Mouse (Mus musculus) natural killer cell, adult 2 months (primary cell): Measurements from ENCODE around the gene Tgm2.

Experiments used
- DNase-seq, 2 experiments: peaks; one replicate each; pipeline ENCODE4 v3.0.0; 2022; ENCODE audit warnings: low spot score in 2 of 2

Tgm2 gene

DNA sequence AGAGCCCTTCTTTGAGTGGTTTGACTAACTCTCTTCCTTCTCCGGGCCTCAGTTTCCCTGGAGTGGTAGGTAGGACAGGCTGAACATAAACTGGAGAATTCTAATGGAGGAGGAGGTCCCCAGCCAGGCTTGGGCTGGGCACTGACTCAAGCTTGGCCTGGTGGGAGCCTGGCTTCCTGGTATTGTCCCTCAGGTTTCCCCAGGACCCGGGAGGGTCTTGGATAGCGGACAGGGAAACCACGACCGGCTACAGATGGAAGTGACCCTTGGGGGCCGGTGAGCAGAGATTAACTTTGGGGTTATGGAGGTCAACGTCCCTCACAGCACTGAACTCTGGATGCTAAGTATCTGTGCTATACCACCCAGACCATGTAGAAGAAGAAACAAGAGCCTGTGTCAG, 5.0 kb downstream of the Tgm2 start:
- DNase-seq: no peak

DNA sequence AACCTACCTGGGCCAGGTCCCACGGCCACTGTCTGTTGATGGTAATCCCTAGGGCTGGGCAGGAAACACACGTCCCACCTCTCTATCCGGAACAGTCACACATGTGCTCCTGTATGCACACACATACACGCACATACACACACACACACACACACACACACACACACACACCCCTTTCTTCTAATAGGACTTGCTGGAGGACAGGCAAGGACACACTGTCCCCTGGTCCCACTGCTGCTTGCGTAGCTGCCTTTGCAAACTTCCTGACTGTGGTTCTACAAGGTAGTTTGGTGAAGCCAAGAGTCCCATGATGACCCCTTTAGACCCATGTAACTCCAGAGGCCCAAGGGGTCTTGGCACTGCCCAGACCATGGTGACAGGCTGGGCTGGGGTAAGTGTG, 5.6 kb downstream of the Tgm2 start:
- no peak for DNase-seq

DNA sequence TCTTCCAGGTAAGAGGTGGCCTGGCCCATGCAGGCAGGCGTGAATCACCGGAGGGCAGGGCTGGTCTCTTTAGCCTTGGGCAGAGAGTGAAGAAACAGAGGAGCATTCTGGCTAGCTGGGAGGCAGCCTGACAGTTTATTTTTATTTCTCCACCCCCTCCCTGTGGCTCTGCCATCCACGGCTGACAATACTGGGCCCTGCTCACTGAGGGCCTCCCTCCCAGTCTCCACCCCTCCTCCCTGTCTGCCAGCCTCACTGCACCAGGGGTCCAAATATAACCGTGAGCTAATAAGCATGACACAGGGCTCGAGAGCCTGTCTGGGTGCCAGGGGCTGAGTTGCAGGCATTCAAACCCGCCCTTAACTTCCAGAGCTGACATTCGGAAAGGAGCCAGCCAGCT, 6.6 kb downstream of the Tgm2 start:
- DNase-seq: no peak

DNA sequence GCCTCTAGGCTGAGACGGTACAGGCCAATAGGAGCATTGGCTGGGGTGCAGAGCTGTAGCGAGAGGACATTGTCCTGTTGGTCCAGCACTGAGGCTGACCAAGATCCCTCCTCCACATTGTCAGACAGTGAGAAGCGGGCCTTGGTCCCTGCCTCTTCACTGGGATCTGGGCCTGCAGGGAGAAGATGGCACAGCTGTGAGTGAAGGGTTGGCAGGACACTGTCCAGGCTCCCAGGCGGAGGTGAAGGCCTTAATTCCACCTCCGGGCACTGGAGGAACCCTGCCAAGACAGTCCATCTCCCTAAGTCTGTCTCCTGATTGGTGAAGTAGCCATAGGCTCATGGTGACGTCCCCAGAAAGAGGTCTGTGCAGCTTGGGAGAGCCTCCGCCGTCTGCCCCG, 7.5 kb downstream of the Tgm2 start:
- DNase-seq: no peak

DNA sequence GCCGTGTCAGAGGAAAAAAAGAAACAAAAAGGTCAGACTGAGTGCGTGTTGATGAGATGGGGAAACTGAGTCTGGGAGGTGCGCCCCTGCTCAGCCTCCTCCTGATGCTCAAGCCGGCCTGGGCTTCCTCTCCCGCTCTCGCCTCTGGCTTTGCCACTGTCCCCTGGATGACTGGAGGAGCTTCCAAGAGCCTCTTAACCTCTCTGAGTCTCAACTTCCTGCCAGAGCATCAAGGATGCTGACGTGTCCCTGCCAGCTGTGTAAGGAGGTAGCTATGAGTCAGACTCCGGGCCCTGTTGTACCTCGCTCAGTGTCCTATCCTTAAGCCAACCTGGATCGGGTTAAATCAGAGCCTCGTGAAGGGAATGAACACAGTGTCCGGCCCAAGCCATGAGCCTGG, 8.5 kb downstream of the Tgm2 start:
- no peak for DNase-seq

DNA sequence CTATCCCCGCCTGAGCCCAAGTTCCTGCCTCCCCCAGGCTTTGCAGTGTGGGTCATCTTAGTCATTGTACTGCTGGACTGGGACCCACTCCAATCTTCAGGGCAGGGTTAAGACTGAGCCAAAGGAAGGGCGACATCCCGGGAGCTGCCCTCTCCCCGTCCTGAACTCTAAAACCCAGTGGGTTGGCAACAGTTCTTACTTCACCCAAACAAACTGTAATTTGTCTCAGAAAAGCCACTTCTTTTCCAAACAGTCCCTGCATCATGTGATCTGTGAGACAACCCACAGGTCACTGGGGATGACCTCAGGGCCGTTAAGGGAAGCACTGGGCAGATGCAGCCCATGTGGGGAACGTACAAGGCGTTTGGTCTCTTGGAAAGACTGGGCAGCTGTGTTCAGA, 10.0 kb downstream of the Tgm2 start:
- no peak for DNase-seq

DNA sequence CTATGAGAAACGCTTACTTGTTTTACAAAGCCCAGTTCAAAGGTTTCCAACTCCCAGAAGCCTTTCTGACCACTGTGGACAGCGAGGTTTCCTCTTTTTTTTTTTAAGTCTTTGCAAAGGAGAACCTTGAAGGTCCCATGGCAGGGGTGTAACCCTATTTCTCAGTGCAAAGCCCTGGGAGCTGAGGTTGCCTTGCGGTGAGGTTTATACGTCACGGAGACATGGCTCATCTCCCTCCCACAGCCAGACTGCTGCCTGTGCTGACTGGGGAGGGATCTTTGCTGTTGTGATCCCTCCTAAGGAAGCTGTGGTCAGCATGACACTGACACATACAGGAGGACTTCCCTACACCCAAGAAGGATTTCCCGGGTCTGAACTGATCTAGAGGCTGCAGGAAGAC, 13.2 kb downstream of the Tgm2 start:
- peak in 1 of 2 experiments; percentile 66 for DNase-seq

DNA sequence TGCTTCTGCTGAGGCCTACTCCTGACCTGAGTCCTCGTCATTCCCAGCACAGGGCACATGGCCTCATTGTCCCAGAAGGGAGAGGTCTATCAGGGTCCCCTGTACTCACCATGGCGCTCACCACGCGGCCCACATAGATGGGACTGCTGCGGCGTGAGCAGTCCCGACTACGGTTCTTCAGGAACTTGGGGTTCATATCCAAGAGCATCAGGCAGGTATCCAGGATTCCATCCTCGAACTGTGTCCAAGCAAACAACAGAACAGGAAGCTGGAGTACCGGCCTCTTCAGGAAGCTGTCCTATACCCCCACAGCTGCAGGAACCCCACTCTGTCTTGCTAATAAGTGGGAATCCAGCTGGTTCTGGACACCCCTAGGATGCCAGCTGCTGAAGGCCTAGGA, 13.9 kb downstream of the Tgm2 start:
- DNase-seq: no peak

DNA sequence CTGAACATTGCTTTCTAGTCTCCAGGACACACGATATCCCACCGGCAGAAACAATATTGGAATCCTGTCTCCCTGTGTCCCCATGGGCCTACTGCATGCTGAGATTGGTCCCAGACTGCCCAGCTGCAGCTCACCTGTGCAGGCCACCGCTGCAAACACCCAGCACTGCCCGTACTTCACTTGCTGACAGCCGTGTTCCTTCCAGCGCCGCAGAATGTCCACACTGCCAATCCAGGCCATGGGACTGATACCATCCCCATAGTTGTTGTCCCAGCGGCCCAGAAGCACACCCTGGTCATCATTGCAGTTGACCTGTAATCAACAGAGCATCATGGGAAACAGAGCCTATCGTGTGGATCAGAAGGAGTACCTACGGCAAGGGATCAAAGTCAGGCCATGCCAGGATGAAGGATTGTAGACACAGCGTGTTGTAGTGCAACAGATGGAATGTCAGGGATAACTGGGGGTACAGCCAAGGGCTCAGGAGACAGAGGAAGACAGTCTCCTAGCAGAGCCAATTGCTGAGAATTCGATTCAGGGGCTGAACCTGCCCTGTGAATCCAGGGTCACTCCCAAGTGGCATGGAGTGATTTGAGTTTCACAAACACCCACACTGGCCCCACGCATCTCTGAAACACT, 14.9 kb downstream of the Tgm2 start:
- DNase-seq: no peak

DNA sequence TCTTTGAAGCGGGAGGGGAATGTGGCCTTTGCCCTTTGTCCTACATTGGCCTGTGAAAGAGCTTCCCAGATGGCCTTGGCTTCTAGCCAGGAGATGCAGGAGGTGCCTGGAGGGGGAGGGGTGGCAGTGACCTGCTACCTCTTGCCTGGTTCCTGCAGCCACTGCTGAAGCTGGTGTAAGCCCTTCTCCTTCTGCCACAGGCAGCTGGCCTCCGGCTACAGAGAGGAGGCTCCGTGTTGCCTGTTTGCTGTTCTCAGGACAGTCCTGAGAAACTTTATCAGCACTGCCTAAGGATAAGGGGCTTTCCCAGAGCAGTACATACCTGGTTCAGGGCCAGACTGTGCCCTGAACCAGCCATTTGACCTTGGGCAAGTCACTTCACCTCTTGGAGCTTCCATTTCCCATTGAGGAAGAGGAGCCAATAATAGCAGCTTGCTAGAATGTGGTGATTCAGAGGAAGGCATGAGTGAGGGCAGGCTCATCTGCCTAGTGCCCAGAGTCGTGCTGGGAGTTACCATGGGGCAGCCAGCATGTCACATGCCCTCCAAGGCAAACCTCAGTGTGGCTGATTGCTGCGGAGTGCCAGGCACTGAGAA, 15.7 kb downstream of the Tgm2 start:
- no peak for DNase-seq

DNA sequence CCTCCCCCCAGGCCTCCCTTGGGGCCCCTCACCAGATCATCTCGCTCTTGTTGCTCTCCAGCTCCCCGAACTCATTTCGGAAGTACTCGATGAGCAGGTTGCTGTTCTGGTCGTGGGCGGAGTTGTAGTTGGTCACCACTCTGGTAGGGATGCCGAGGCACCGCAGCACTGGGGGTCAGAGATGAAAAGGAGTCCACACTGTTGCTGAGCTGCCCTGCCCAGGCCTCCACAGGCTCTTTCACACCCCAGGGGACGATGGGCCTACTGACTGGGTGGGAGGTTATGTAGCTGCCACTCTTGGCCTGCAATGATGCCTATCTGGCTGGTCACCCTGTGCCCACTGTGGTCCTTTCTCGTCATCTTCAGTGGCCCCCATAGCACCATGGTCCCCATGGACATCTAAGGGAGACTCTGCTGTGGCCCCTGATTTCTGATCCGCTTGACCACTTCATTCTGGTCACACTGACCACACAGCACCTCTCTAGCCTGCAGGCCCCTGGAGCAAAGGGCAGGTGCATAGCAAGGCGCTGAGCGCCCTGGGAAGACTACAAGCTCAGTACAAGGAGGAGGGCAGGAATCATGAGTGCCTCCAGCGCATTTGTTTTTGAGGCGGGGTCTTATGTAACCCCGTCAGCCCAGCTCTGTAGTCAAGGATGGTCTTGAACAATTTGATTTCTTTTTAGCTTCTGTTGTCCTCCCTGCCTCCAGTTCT, 16.8 kb downstream of the Tgm2 start:
- no peak for DNase-seq

DNA sequence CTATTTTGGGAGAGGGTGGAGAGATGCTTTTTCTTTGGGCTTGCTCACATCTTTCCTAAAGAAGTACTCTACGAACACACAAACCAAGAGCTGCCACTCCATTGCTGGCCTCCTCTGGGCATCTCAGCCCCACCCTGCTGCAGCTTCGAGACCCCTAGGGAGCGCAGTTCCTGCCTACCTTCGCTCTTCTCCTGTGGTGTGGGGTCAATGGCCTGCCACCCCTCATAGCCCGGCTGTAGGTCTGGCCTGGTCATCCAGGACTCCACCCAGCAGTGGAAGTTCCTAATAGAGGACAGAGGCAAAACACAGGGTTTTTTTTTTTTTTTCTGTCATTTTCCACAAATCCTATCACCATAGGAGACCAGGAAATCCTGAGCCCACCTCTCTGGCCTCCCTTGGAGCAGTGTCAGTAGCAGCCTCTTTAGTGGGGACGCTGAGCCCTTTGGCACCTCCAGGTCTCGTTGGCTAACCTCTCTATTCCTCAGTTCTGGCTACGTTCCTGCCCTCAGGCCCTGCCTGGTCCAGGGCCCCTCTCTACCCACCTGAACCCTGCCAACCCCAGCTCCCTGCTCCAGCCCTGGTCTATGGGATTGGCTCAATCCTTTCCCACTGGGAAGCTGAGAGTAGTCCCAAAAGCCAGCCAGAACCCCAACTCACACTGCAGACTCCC, 17.6 kb downstream of the Tgm2 start:
- DNase-seq: no peak

DNA sequence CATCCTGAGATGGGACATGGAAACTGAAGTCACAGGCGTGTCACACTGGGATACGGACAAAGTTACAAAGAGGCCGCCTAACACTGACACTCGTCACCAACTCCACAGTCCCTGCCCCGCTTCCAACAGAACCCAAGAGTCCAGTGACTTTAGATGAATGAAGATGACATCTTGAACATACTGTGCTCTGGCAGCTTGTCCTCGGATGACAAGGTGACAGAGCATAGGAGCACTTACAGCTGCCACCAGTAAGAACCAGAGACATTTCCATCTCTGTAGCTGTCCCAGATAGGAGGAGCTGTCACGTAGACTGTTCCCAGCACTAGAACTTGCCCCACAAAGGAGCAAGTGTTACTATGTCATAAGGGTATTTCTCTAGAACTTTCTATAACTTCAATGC, 18.4 kb downstream of the Tgm2 start:
- DNase-seq: no peak

DNA sequence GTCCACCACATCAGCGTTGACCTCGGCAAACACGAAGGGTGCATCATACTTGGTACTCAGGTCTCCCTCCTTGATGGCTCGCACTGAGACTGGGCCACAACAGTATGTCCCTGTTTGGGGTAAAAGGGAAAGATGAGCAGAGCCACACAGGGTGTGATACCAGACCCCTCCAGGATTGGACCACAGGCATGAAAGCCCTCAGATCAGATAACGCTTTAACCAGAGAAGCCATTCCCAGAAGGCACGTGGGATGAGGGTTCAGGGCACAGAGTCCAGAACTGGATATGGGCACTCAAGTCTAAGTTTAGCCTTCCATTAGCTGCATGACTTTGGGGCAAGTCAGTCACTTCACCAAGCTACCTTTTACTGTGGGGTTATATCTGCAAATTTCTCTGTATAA, 19.0 kb downstream of the Tgm2 start:
- DNase-seq: no peak

DNA sequence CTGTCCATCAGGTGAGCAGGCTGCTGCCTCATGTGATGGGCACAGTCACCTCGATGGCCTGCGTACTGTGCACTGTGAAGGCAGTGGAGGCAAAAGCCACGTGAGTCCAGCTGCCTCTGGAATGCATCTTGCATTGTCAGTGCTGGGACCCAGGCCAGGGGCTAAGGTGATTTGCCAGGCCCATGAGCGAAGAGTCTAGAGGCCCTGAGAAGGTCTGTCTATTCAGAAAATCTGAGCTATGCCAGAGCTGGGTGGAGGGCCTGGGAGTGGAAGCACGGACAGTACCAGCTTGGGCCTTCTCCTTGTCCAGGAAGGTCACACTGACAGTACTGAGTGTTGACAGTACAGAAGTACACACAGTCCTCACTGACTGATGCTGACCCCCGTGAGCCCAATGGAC, 23.4 kb downstream of the Tgm2 start:
- no peak for DNase-seq

DNA sequence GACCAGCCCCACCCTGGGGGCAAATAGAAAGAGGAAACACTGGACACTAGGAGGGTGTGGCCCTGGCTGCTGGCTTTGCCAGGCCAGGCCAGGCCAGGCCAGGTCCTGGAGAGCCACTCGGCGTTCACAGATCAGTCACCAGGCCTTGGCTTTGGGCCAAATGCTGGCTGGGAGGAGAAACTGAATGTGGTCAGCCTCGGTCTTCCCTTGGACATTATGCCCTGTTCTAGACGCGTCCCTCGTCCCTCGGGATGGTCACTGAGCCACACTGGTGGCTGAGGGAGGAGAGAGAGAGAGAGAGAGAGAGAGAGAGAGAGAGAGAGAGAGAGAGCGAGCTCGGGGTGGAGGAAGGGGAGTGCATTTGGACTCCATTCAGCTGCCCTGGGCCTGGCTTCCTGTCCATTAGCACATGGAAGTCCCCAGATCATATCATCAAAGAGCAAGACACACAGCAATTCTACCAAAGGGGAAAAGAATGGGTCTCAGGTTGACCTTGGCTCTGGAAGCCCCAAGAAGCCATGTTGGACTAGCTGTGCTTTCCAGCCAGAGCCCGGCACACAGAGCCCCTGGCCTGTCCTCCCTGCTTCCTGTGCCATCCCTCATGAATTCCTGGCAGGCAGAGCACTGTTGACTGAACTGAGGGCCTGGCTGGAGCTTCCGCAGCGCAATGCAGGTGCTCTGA, 24.4 kb downstream of the Tgm2 start:
- no peak for DNase-seq

DNA sequence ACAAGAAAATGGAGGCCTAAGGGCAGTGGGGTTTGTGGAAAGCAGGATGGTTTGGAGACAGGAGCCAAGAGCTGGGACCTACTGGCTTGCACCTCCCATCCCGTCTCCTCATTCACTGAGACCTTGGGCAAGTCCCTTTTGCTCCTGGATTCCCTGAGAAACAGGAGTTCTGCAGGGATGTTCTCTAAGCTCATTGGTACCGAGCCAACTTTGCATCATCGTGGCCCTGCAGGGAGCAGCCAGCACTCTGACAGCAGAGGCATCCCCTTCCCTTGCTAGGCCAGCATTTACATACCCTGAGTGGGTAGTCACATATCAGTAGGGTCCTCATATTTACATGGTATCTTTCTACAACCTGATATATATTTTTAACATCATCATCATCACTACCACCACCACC, 25.4 kb downstream of the Tgm2 start:
- DNase-seq: no peak

DNA sequence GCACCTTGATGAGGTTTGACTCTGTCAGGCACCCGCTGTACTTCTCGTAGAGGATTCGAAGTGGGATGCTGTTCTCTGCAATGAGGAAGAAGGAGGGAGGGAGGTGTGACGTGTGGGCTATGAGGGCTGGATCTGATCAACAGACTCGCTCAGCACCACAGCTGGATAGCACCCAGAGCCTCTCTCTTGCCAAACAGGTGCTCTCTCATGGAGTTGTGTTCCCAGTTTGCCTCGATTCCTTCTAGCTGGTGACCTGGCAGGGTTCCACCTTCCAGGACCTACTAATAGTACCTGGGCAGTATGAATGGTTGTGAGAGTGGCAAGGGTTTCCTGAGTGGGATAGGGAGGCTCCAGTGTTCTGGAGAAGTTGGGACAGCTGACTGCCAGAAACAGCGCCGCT, 26.0 kb downstream of the Tgm2 start:
- DNase-seq: no peak

DNA sequence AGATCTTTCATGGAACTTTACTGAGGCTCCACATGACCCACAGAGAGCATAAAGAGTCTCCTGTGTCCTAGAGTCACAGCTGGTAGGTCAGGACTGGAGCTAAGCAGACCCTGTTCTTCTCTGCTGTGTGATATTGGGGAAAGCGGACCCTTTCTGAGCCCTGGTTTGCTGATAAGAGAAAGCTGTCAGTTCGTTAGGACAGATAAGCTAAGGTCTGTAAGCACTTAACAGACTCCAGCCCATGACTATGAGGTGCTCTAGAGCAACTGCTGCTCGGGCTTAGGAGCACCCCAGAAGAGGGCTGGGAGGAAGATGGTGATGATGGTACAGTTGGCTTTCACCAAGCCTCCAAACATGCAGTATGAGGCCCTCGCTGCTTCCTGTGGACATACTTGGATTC, 27.1 kb downstream of the Tgm2 start:
- DNase-seq: no peak

DNA sequence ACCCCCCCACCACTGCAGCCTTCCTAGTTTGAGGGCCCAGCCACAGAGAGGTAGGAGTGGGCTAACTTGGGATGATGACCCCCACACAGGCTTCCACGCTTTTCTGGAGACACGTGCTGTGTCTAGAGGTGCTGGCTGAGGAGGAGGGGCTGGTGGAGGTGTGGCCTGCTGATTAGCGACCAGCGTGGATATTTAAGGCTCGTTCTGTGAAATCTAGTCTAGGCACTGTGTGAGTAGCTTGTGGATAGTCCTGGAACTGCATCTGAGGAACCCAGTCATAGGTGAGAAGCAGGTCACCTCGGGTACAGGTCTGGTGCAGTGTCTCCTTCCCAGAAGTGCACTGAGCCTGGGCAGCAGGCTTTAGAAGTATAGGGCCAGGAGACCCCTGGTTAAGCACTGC, 29.6 kb downstream of the Tgm2 start:
- no peak for DNase-seq

DNA sequence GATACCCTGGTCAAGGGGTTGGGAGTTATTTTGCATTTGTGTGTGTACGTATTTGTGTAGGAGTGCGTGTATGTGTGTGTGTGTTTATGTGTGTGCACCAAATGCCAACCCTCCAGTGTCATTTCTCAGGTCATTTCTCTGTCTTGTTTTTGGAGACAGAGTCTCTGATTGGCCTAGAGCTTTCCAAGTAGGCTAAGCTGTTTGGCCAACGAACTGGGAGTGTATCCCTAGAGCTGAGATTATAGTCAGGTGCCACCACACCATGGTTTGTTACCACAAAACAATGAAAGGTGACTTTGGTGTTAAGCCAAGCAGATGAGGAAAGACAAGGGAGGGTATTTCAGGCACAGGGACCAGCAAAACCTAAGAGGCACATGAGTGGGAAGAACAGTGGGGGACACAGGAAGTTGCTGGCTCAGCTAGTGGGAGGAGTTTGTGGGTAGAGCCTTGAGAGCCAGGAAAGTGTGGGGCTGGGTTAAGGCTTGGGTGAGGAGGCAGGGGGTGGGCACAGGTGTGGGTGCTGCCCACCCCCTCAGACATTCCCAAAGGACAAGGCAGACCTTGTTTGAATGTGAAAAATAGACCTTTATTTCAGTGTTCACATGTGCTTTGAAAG, 30.3 kb downstream of the Tgm2 start:
- no peak for DNase-seq

DNA sequence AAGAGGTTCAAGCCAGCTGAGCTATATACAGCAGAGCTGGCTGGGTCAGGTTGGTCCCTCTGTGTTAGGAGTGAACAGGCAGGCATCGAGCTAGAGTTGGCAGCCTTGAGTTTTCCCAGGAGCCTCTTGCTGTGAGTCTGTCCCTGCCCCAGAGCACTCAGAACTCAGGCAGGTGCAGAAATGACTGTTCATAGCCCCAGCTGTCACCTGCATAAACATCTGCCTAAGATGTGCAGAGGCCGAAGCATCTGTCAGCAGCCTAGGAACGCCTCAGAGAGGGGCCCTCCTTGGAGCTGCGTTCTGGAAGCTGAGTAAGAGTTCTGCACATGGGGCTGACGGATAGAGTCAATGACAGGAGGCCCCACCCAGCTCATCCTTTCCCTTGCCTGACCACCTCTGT, 31.3 kb downstream of the Tgm2 start:
- no peak for DNase-seq
